ENCODE assay signal across 8 mouse cellular contexts in genomic region chr16:8514180-8514579, GRCm38 (mm10). TPM values are rescaled to one million over a fixed set of nuclear protein-coding genes. Genes with fewer than 3 reads are reported as not detected.
DNase-seq lines count a peak whose midpoint lies in the region; ATAC-seq lines count a peak whose summit lies in the region.

No protein-coding gene starts in this region.

- no peaks in the 10 kb centered on the region for H3K27me3 ChIP-seq in embryonic facial prominence, embryonic 15.5 days
- peaks cover 36% of the 10 kb centered on the region for H3K27me3 ChIP-seq in hindbrain, embryonic 10.5 days (ENCODE audit: insufficient read depth, poor library complexity, severe bottlenecking)
- no peaks in the 10 kb centered on the region for H3K27me3 ChIP-seq in limb, embryonic 12.5 days
- H3K27me3 ChIP-seq in neural tube, embryonic 12.5 days (replicated peaks): no peaks in the 10 kb centered on the region

- DNase-seq in ovary, adult 18-20 months (ENCODE audit: low spot score): peak; percentile 11
- DNase-seq in ovary, postnatal 14 days (ENCODE audit: low spot score): no peak
- DNase-seq in hindbrain, embryonic 10.5 days (ENCODE audit: low spot score): no peak
- no peak for DNase-seq in thymus, postnatal 14 days
- DNase-seq in c-Kit-positive CD71-positive TER-119-positive erythroid progenitor cells, embryonic 14.5 days (ENCODE audit: low spot score): no peak

- H3K36me3 ChIP-seq in embryonic facial prominence, embryonic 15.5 days: no peaks in the 10 kb centered on the region
- H3K36me3 ChIP-seq in hindbrain, embryonic 10.5 days: no peaks in the 10 kb centered on the region
- H3K36me3 ChIP-seq in limb, embryonic 12.5 days: peaks cover 3% of the 10 kb centered on the region; the same call in 1 of the 2 replicates
- no peaks in the 10 kb centered on the region; the same call in 1 of the 2 replicates for H3K36me3 ChIP-seq in neural tube, embryonic 12.5 days

- H3K4me2 ChIP-seq in embryonic facial prominence, embryonic 15.5 days (replicated peaks): peak overlapping the region; percentile 76
- H3K4me2 ChIP-seq in limb, embryonic 12.5 days: peak overlapping the region; percentile 77
- H3K4me2 ChIP-seq in neural tube, embryonic 12.5 days (replicated peaks): peak overlapping the region; percentile 73

- no peak overlapping the region for H3K27ac ChIP-seq in embryonic facial prominence, embryonic 15.5 days (replicated peaks)
- H3K27ac ChIP-seq in hindbrain, embryonic 10.5 days: no peak overlapping the region
- no peak overlapping the region for H3K27ac ChIP-seq in limb, embryonic 12.5 days
- H3K27ac ChIP-seq in neural tube, embryonic 12.5 days: no peak overlapping the region

- ATAC-seq in embryonic facial prominence, embryonic 15.5 days (ENCODE audit: insufficient number of reproducible peaks, low FRiP score, low TSS enrichment, low read depth): no peak
- ATAC-seq in limb, embryonic 12.5 days (ENCODE audit: insufficient number of reproducible peaks, insufficient read depth, low FRiP score, low TSS enrichment, low read depth): no peak
- ATAC-seq in neural tube, embryonic 12.5 days (ENCODE audit: low FRiP score, low read depth): peak; percentile 22; the same call in 1 of the 2 replicates

- H3K4me1 ChIP-seq in embryonic facial prominence, embryonic 15.5 days: peaks cover 15% of the 10 kb centered on the region
- H3K4me1 ChIP-seq in hindbrain, embryonic 10.5 days (replicated peaks): peaks cover 24% of the 10 kb centered on the region
- peaks cover 11% of the 10 kb centered on the region for H3K4me1 ChIP-seq in limb, embryonic 12.5 days (replicated peaks)
- H3K4me1 ChIP-seq in neural tube, embryonic 12.5 days: peaks cover 41% of the 10 kb centered on the region

- peak overlapping the region; percentile 64 for H3K4me3 ChIP-seq in embryonic facial prominence, embryonic 15.5 days (replicated peaks)
- H3K4me3 ChIP-seq in hindbrain, embryonic 10.5 days: peak overlapping the region; percentile 66
- peak overlapping the region; percentile 60 for H3K4me3 ChIP-seq in limb, embryonic 12.5 days (replicated peaks)
- peak overlapping the region; percentile 61 for H3K4me3 ChIP-seq in neural tube, embryonic 12.5 days

- WGBS in embryonic facial prominence, embryonic 15.5 days: 41% methylated on average over 4 of the region's 4 CpGs
- 54% methylated on average over 4 of the region's 4 CpGs for WGBS in hindbrain, embryonic 10.5 days
- WGBS in limb, embryonic 12.5 days: 36% methylated on average over 4 of the region's 4 CpGs
- 6% methylated on average over 4 of the region's 4 CpGs for WGBS in neural tube, embryonic 12.5 days

- H3K9ac ChIP-seq in embryonic facial prominence, embryonic 15.5 days: peak overlapping the region; percentile 52; the same call in 1 of the 2 replicates
- H3K9ac ChIP-seq in limb, embryonic 12.5 days (replicated peaks): peak overlapping the region; percentile 65
- peak overlapping the region; percentile 72; the same call in 1 of the 2 replicates for H3K9ac ChIP-seq in neural tube, embryonic 12.5 days

- no peaks in the 10 kb centered on the region for H3K9me3 ChIP-seq in embryonic facial prominence, embryonic 15.5 days (replicated peaks)
- no peaks in the 10 kb centered on the region for H3K9me3 ChIP-seq in hindbrain, embryonic 10.5 days
- no peaks in the 10 kb centered on the region for H3K9me3 ChIP-seq in limb, embryonic 12.5 days
- no peaks in the 10 kb centered on the region for H3K9me3 ChIP-seq in neural tube, embryonic 12.5 days

RNA-seq across cellular contexts. Expression of gene Abat, which starts 1.0 kb away (rescaled TPM):
- polyA plus RNA-seq in embryonic facial prominence, embryonic 15.5 days (2015; fragmentation: Nextera tagmentation; extraction: Ambion mirVana): 21.5 and 22.8 TPM in 2 replicates
- 22.7 and 27.2 TPM in 2 replicates for polyA plus RNA-seq in hindbrain, embryonic 10.5 days (2016; fragmentation: Nextera tagmentation; extraction: Ambion mirVana)
- 36.4 and 41.8 TPM in 2 replicates for polyA plus RNA-seq in limb, embryonic 12.5 days (2016; fragmentation: Nextera tagmentation; extraction: Ambion mirVana)
- polyA plus RNA-seq in neural tube, embryonic 12.5 days (2016; fragmentation: Nextera tagmentation; extraction: Ambion mirVana): 105 and 112 TPM in 2 replicates

RNA-seq across cellular contexts. Expression of gene Mettl22, which starts 43.6 kb away (rescaled TPM):
- 20.1 and 22.1 TPM in 2 replicates for polyA plus RNA-seq in embryonic facial prominence, embryonic 15.5 days (2015; fragmentation: Nextera tagmentation; extraction: Ambion mirVana)
- 24.0 and 26.0 TPM in 2 replicates for polyA plus RNA-seq in hindbrain, embryonic 10.5 days (2016; fragmentation: Nextera tagmentation; extraction: Ambion mirVana)
- polyA plus RNA-seq in limb, embryonic 12.5 days (2016; fragmentation: Nextera tagmentation; extraction: Ambion mirVana): 16.9 and 19.3 TPM in 2 replicates
- polyA plus RNA-seq in neural tube, embryonic 12.5 days (2016; fragmentation: Nextera tagmentation; extraction: Ambion mirVana): 23.3 and 25.6 TPM in 2 replicates
